Mouse (Mus musculus): ENCODE data around the gene Mtif3. TPM values are rescaled to one million over a fixed set of nuclear protein-coding genes. Genes with fewer than 3 reads are reported as not detected.
A peak's percentile ranks its signal among the peaks of the same experiment; 100 is the strongest.

Gene Mtif3
- total and polyA plus RNA-seq, 2 experiments from 2014 or later, result 11.7 to 21.1 TPM

GRCm38 (mm10) chr5:146973858-146974780, 10.5 kb upstream of the Mtif3 start:
- TF ChIP-seq CTCF (IDR thresholded peaks at IDR 0.05; ENCODE audit: low read depth), result no peak
- no peak overlapping the region for H3K9ac ChIP-seq (replicated peaks; ENCODE audit: low read length)
- H3K27ac ChIP-seq, result no peak overlapping the region
- whole genome bisulfite sequencing, result 74% methylated on average over 25 of the region's 25 CpGs
- H3K9me3 ChIP-seq (ENCODE audit: low read length), result no peaks in the 10 kb centered on the region
- H3K4me2 ChIP-seq (ENCODE audit: low read depth, low read length), result no peak overlapping the region
- ATAC-seq, result no peak
- no peak overlapping the region for H3K4me3 ChIP-seq (ENCODE audit: low read length)
- no peaks in the 10 kb centered on the region for H3K4me1 ChIP-seq (ENCODE audit: insufficient read depth, low read length)
- H3K36me3 ChIP-seq (ENCODE audit: insufficient read depth, low read length), result no peaks in the 10 kb centered on the region
- no peaks in the 10 kb centered on the region for H3K27me3 ChIP-seq (ENCODE audit: insufficient read depth, low read length)
- no peak for DNase-seq (ENCODE audit: low spot score)

GRCm38 (mm10) chr5:146973353-146973752, 9.8 kb upstream of the Mtif3 start:
- WGBS, result 91% methylated on average over 9 of the region's 9 CpGs
- Histone ChIP-seq H3K4me2 (ENCODE audit: low read depth, low read length) (no peak overlapping the region), H3K4me3 (ENCODE audit: low read length) (no peak overlapping the region), H3K4me1 (ENCODE audit: insufficient read depth, low read length) (no peaks in the 10 kb centered on the region), H3K9ac (replicated peaks; ENCODE audit: low read length) (no peak overlapping the region), H3K9me3 (ENCODE audit: low read length) (no peaks in the 10 kb centered on the region), H3K36me3 (ENCODE audit: insufficient read depth, low read length) (no peaks in the 10 kb centered on the region), H3K27ac (no peak overlapping the region), H3K27me3 (ENCODE audit: insufficient read depth, low read length) (no peaks in the 10 kb centered on the region)
- DNase-seq (ENCODE audit: low spot score) (no peak), ATAC-seq (no peak)
- TF ChIP-seq CTCF (IDR thresholded peaks at IDR 0.05; ENCODE audit: low read depth), result no peak

- H3K36me3 ChIP-seq (ENCODE audit: insufficient read depth, low read length), result no peaks in the 10 kb centered on the region
- ATAC-seq (no peak), DNase-seq (ENCODE audit: low spot score) (no peak)
- H3K9ac ChIP-seq (replicated peaks; ENCODE audit: low read length), result no peak overlapping the region
- no peaks in the 10 kb centered on the region for H3K27me3 ChIP-seq (ENCODE audit: insufficient read depth, low read length)
- WGBS, result 72% methylated on average over 10 of the region's 10 CpGs
- H3K9me3 ChIP-seq (ENCODE audit: low read length), result no peaks in the 10 kb centered on the region
- no peak for TF ChIP-seq CTCF (IDR thresholded peaks at IDR 0.05; ENCODE audit: low read depth)
- H3K4me2 ChIP-seq (ENCODE audit: low read depth, low read length), result no peak overlapping the region
- no peak overlapping the region for H3K27ac ChIP-seq
- H3K4me3 ChIP-seq (ENCODE audit: low read length), result no peak overlapping the region
- no peaks in the 10 kb centered on the region for H3K4me1 ChIP-seq (ENCODE audit: insufficient read depth, low read length)
Observed at GRCm38 (mm10) chr5:146971776-146972561, 8.4 kb upstream of the Mtif3 start.

GRCm38 (mm10) chr5:146968695-146969393, 5.2 kb upstream of the Mtif3 start:
- H3K36me3 ChIP-seq (ENCODE audit: insufficient read depth, low read length), result no peaks in the 10 kb centered on the region
- no peak for TF ChIP-seq CTCF (IDR thresholded peaks at IDR 0.05; ENCODE audit: low read depth)
- H3K27ac ChIP-seq, result no peak overlapping the region
- no peak overlapping the region for H3K4me3 ChIP-seq (ENCODE audit: low read length)
- no peaks in the 10 kb centered on the region for H3K27me3 ChIP-seq (ENCODE audit: insufficient read depth, low read length)
- no peak overlapping the region for H3K4me2 ChIP-seq (ENCODE audit: low read depth, low read length)
- DNase-seq (ENCODE audit: low spot score) (no peak), ATAC-seq (no peak)
- H3K9me3 ChIP-seq (ENCODE audit: low read length), result no peaks in the 10 kb centered on the region
- WGBS, result 32% methylated on average over 13 of the region's 13 CpGs
- no peak overlapping the region for H3K9ac ChIP-seq (replicated peaks; ENCODE audit: low read length)
- no peaks in the 10 kb centered on the region for H3K4me1 ChIP-seq (ENCODE audit: insufficient read depth, low read length)

- peaks cover 5% of the 10 kb centered on the region; the same call in 1 of the 2 replicates for H3K4me1 ChIP-seq (ENCODE audit: insufficient read depth, low read length)
- no peak for DNase-seq (ENCODE audit: low spot score)
- H3K4me2 ChIP-seq (ENCODE audit: low read depth, low read length), result peak overlapping the region; percentile 77
- no peaks in the 10 kb centered on the region for H3K9me3 ChIP-seq (ENCODE audit: low read length)
- TF ChIP-seq CTCF (IDR thresholded peaks at IDR 0.05; ENCODE audit: low read depth), result no peak
- peak overlapping the region; percentile 77 for H3K9ac ChIP-seq (replicated peaks; ENCODE audit: low read length)
- H3K27ac ChIP-seq, result 0 out of 2 replicates have a peak overlapping the region, but pooled peaks have one; percentile 3
- H3K4me3 ChIP-seq (ENCODE audit: low read length), result peak overlapping the region; percentile 87
- 0 out of 2 replicates have a peak, but pooled peaks have one; percentile 11 for ATAC-seq
- peaks cover 4% of the 10 kb centered on the region; the same call in 1 of the 2 replicates for H3K36me3 ChIP-seq (ENCODE audit: insufficient read depth, low read length)
- WGBS, result 49% methylated on average over 8 of the region's 8 CpGs
- no peaks in the 10 kb centered on the region for H3K27me3 ChIP-seq (ENCODE audit: insufficient read depth, low read length)
Observed at GRCm38 (mm10) chr5:146963937-146964278, 308 bp upstream of the Mtif3 start.

GRCm38 (mm10) chr5:146956678-146957077, 6.9 kb downstream of the Mtif3 start:
- Histone ChIP-seq H3K4me1 (ENCODE audit: insufficient read depth, low read length) (no peaks in the 10 kb centered on the region), H3K36me3 (ENCODE audit: insufficient read depth, low read length) (peaks cover 54% of the 10 kb centered on the region), H3K4me2 (ENCODE audit: low read depth, low read length) (no peak overlapping the region), H3K9me3 (ENCODE audit: low read length) (no peaks in the 10 kb centered on the region), H3K27me3 (ENCODE audit: insufficient read depth, low read length) (no peaks in the 10 kb centered on the region), H3K27ac (no peak overlapping the region), H3K4me3 (ENCODE audit: low read length) (no peak overlapping the region), H3K9ac (replicated peaks; ENCODE audit: low read length) (no peak overlapping the region)
- WGBS, result 93% methylated on average over 18 of the region's 18 CpGs
- ATAC-seq (no peak), DNase-seq (ENCODE audit: low spot score) (no peak)
- no peak for TF ChIP-seq CTCF (IDR thresholded peaks at IDR 0.05; ENCODE audit: low read depth)
